Mouse (Mus musculus) stomach, postnatal 0 days (tissue): Measurements from ENCODE around the gene Hnrnpr. TPM values are rescaled to one million over a fixed set of nuclear protein-coding genes. Genes with fewer than 3 reads are reported as not detected.
A peak's percentile ranks its signal among the peaks of the same experiment; 100 is the strongest.

Experiments
- ATAC-seq: fragments of 200-750 bp; cut with Nextera tagmentation; 2 replicates; pipeline ENCODE4 v1.8.0; 2017; ENCODE audit not compliant: low FRiP score, low TSS enrichment
- DNase-seq: peaks from one replicate; pipeline ENCODE4 v3.0.0-alpha.2; 2016; ENCODE audit warnings: low spot score
- H3K27ac ChIP-seq: fragments of 300-500 bp; sonication (generic); replicated peaks from 2 replicates; pipeline ENCODE4 v1.5.1; 2014; ENCODE audit warnings: mild to moderate bottlenecking, control low read depth
- H3K27me3 ChIP-seq: fragments of 300-500 bp; sonication (generic); 2 replicates; pipeline ENCODE4 v1.6.1; 2014; ENCODE audit warnings: low read length; ENCODE audit not compliant: control insufficient read depth, insufficient read depth
- H3K36me3 ChIP-seq: fragments of 300-500 bp; sonication (generic); 2 replicates; pipeline ENCODE4 v1.6.1; 2014; ENCODE audit warnings: low read length, mixed read lengths; ENCODE audit not compliant: control insufficient read depth, insufficient read depth
- H3K4me1 ChIP-seq: fragments of 300-500 bp; sonication (generic); replicated peaks from 2 replicates; pipeline ENCODE4 v1.6.1; 2014; ENCODE audit warnings: antibody characterized with exemption; ENCODE audit not compliant: control insufficient read depth, insufficient read depth
- H3K4me2 ChIP-seq: fragments of 300-500 bp; sonication (generic); replicated peaks from 2 replicates; pipeline ENCODE4 v1.6.1; 2014; ENCODE audit warnings: low read depth, mild to moderate bottlenecking, control low read depth, moderate library complexity
- H3K4me3 ChIP-seq: fragments of 300-500 bp; sonication (generic); 2 replicates; pipeline ENCODE4 v1.5.1; 2014; ENCODE audit warnings: low read depth, low read length, control low read depth
- H3K9ac ChIP-seq: fragments of 300-500 bp; sonication (generic); 2 replicates; pipeline ENCODE4 v1.6.1; 2014; ENCODE audit warnings: mild to moderate bottlenecking, low read length, control low read depth, mixed read lengths
- H3K9me3 ChIP-seq: fragments of 300-500 bp; sonication (generic); 2 replicates; pipeline ENCODE4 v1.6.1; 2016; ENCODE audit warnings: low read length; ENCODE audit not compliant: control insufficient read depth
- CTCF ChIP-seq: IDR thresholded peaks from 2 replicates; pipeline ENCODE4 v1.5.1; 2016; ENCODE audit warnings: antibody characterized with exemption, low read depth, mild to moderate bottlenecking, moderate library complexity
- EP300 ChIP-seq: optimal IDR thresholded peaks from 2 replicates; pipeline ENCODE3; 2016; ENCODE audit warnings: antibody characterized with exemption
- WGBS: fragments of 180-500 bp; shearing (Covaris S2); extraction: QIAGEN DNeasy Blood & Tissue Kit; methylation state at CpG from one replicate; pipeline ENCODE4 v1.1.7; 2014; 5-methylcytosine and 5-hydroxymethylcytosine counted together
- polyA plus RNA-seq: library from polyadenylated mRNA; unstranded; fragments of >200 nt; fragmentation: Nextera tagmentation; extraction: Ambion mirVana; gene quantifications from 2 replicates; pipeline ENCODE4 v1.2.1, GENCODE M21; 2015

The Hnrnpr gene
- polyA plus RNA-seq, 1 experiment from 2014 or later, result 54.8 TPM

GRCm38 (mm10) chr4:136328115-136328514 lies 17.4 kb downstream of the Hnrnpr start:
- Histone ChIP-seq H3K27me3 (no peaks in the 10 kb centered on the region), H3K4me3 (no peak overlapping the region), H3K36me3 (peaks cover 9% of the 10 kb centered on the region; the same call in 1 of the 2 replicates), H3K4me2 (no peak overlapping the region), H3K9ac (no peak overlapping the region), H3K9me3 (no peaks in the 10 kb centered on the region), H3K4me1 (no peaks in the 10 kb centered on the region), H3K27ac (no peak overlapping the region)
- DNase-seq (no peak), ATAC-seq (no peak)
- peak; percentile 50 for TF ChIP-seq CTCF
- no peak for TF ChIP-seq EP300

- Histone ChIP-seq H3K9me3 (no peaks in the 10 kb centered on the region), H3K27me3 (no peaks in the 10 kb centered on the region), H3K9ac (no peak overlapping the region), H3K4me3 (no peak overlapping the region), H3K4me2 (no peak overlapping the region), H3K27ac (no peak overlapping the region), H3K36me3 (peaks cover 9% of the 10 kb centered on the region; the same call in 1 of the 2 replicates), H3K4me1 (no peaks in the 10 kb centered on the region)
- TF ChIP-seq CTCF, result no peak
- no peak for TF ChIP-seq EP300
- DNase-seq (no peak), ATAC-seq (no peak)
- WGBS, result 90% methylated on average over 3 of the region's 3 CpGs
Measured at GRCm38 (mm10) chr4:136331709-136332108, 21.0 kb downstream of the Hnrnpr start.

- H3K4me1 ChIP-seq, result no peaks in the 10 kb centered on the region
- TF ChIP-seq CTCF, result no peak
- TF ChIP-seq EP300, result no peak
- no peak overlapping the region for H3K9ac ChIP-seq
- no peak for DNase-seq
- H3K36me3 ChIP-seq, result peaks cover 9% of the 10 kb centered on the region; the same call in 1 of the 2 replicates
- H3K4me3 ChIP-seq, result no peak overlapping the region
- WGBS, result 62% methylated on average over 3 of the region's 3 CpGs
- no peak for ATAC-seq
- no peak overlapping the region for H3K4me2 ChIP-seq
- no peak overlapping the region for H3K27ac ChIP-seq
- H3K27me3 ChIP-seq, result no peaks in the 10 kb centered on the region
- H3K9me3 ChIP-seq, result no peaks in the 10 kb centered on the region
Measured at GRCm38 (mm10) chr4:136333191-136333590, 22.4 kb downstream of the Hnrnpr start.

DNA sequence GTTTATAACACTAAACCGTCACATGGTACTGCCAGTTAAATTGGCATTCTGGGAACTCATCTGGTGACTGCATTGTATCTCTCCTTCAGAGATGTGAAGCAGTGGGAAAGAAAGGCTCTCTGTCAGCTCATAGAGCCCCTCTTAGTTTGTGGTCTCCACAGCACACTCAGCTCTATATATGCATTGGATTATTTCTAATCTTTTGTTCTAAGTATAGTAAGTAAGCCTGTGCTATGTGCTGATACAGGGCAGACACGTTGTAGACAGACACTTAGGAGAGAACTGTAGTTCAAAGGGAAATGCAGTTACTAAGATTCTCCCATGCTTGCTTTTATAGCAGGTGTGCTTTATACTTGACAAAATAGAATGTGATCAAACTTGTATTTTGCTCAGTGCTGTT lies 24.3 kb downstream of the Hnrnpr start:
- no peak for ATAC-seq
- Histone ChIP-seq H3K27me3 (no peaks in the 10 kb centered on the region), H3K4me1 (no peaks in the 10 kb centered on the region), H3K4me2 (no peak overlapping the region), H3K36me3 (peaks cover 9% of the 10 kb centered on the region; the same call in 1 of the 2 replicates), H3K27ac (no peak overlapping the region), H3K4me3 (no peak overlapping the region), H3K9me3 (no peaks in the 10 kb centered on the region), H3K9ac (no peak overlapping the region)
- DNase-seq, result no peak
- WGBS, result 36% methylated on average over 2 of the region's 2 CpGs
- TF ChIP-seq EP300, result no peak
- TF ChIP-seq CTCF, result no peak

DNA sequence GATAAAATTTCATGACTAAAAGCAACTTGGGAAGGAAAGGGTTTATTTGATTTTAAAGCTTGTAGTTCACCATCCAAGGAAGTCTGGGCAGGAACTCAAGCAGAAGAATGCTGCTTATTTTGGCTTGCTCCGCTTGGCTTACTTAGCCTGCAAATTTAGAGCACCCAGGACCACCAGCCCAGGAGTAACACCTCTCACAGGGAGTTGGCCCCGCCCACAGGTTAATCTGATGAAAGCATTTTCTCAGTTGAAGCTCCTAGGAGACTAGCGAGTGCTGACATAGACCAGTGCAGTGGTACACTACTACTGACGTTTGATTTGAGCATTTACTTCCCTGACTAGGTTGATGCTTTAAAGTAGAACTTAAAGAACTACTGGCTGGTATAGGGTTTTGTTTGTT lies 26.4 kb downstream of the Hnrnpr start:
- no peak overlapping the region for H3K4me2 ChIP-seq
- no peak overlapping the region for H3K27ac ChIP-seq
- H3K4me3 ChIP-seq, result no peak overlapping the region
- WGBS, result 63% methylated on average over 4 of the region's 4 CpGs
- no peaks in the 10 kb centered on the region for H3K4me1 ChIP-seq
- DNase-seq, result no peak
- no peak for ATAC-seq
- H3K9me3 ChIP-seq, result no peaks in the 10 kb centered on the region
- TF ChIP-seq CTCF, result no peak
- H3K9ac ChIP-seq, result no peak overlapping the region
- peaks cover 4% of the 10 kb centered on the region; the same call in 1 of the 2 replicates for H3K36me3 ChIP-seq
- no peaks in the 10 kb centered on the region for H3K27me3 ChIP-seq

DNA sequence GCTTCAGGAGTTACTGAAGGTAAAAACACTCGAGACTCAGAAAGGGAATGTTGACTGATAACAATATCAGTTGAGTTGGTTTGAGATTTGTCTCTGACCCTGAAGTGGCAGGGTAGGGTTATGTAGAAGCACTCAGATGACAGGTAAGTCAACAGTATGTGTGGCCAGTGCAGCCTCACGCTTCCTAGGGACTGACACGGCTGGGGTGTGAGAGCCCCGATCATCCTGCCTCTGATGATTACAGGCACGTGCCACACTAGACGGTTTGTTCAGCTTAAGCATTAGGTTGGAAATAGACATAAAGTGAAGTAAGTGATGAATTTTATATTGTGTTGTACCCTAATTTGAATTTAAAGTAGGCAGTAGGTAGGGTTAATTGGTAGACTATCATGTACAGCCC lies 38.9 kb downstream of the Hnrnpr start:
- no peak for DNase-seq
- 72% methylated on average over 6 of the region's 6 CpGs for WGBS
- no peak for TF ChIP-seq EP300
- TF ChIP-seq CTCF, result no peak

More for the DNA sequence above, 38.9 kb downstream of the Hnrnpr start:
- no peaks in the 10 kb centered on the region for H3K9me3 ChIP-seq
- peaks cover 6% of the 10 kb centered on the region for H3K36me3 ChIP-seq
- H3K27me3 ChIP-seq, result no peaks in the 10 kb centered on the region
- no peak overlapping the region for H3K9ac ChIP-seq
- no peak for ATAC-seq
- H3K4me1 ChIP-seq, result no peaks in the 10 kb centered on the region
- H3K27ac ChIP-seq, result no peak overlapping the region
- no peak overlapping the region for H3K4me2 ChIP-seq
- H3K4me3 ChIP-seq, result no peak overlapping the region
